ENCODE assay signal across 8 mouse cellular contexts in the genomic region with DNA sequence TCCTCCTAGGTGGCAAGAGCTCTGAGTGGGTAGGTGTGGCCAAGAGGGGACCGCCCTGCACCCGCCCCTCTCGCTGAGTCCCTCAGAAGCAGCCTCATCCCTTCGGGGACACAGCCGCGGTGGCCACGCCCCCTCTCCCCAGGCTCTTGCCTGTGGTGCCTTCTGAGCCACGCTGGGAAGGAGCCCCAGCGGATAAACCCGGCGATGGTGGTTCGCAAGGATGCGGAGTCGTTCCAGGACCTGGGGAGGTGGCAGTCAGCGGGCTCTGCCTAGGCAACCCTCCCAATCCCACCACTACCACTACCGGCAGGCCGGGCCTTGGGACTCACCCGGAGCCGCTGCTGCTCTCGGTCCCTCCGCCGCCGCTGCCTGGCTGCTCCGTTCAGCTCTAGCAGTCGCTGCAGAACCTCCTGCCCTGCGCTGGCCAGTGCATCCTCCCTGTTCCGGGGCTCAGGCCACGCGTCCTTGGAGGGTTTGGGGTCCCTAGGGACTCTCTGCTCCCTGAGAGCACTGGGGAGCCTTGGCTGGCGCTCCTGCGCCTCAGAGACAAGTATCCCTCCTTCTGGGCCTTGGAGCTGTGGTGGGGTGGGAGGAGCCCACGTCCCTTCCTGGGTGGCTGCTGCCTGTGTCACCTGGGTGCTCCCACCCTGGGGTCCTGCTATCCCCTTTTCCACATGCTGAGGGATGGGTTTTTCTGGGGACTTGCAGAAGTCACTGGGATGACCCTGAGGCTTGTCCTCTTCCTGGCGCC. TPM values are rescaled to one million over a fixed set of nuclear protein-coding genes. Genes with fewer than 3 reads are reported as not detected.
DNase-seq lines count a peak whose midpoint lies in the region; ATAC-seq and TF ChIP-seq lines count a peak whose summit lies in the region.

No protein-coding gene starts in this region.

- no peak for TF ChIP-seq CTCF in G1E (IDR thresholded peaks at IDR 0.05; ENCODE audit: low read depth, low read length)
- no peak for TF ChIP-seq CTCF in forebrain, postnatal 0 days (IDR thresholded peaks at IDR 0.05; ENCODE audit: low read depth)
- TF ChIP-seq CTCF in layer of hippocampus, adult 2 months (conservative IDR thresholded peaks at IDR 0.05), result 0 out of 2 replicates have a peak, but pooled peaks have one; percentile 5
- TF ChIP-seq CTCF in lung, adult 2 months (IDR thresholded peaks at IDR 0.05; ENCODE audit: insufficient read depth, low read length), result no peak

- no peaks in the 10 kb centered on the region for H3K9me3 ChIP-seq in G1E (replicated peaks)
- H3K9me3 ChIP-seq in forebrain, postnatal 0 days (ENCODE audit: low read length), result no peaks in the 10 kb centered on the region
- no peaks in the 10 kb centered on the region for H3K9me3 ChIP-seq in neural tube, embryonic 15.5 days (replicated peaks)

- WGBS in forebrain, postnatal 0 days, result 4% methylated on average over 33 of the region's 33 CpGs
- 7% methylated on average over 33 of the region's 33 CpGs for WGBS in lung, adult 2 months
- WGBS in neural tube, embryonic 15.5 days, result 4% methylated on average over 33 of the region's 33 CpGs

- peak overlapping the region; percentile 64 for H3K9ac ChIP-seq in forebrain, postnatal 0 days
- peak overlapping the region; percentile 45 for H3K9ac ChIP-seq in neural tube, embryonic 15.5 days (replicated peaks)

- peaks cover 44% of the 10 kb centered on the region for H3K36me3 ChIP-seq in G1E (replicated peaks)
- peaks cover 14% of the 10 kb centered on the region for H3K36me3 ChIP-seq in forebrain, postnatal 0 days (ENCODE audit: insufficient read depth)
- peaks cover 19% of the 10 kb centered on the region for H3K36me3 ChIP-seq in neural tube, embryonic 15.5 days

- peak overlapping the region; percentile 68 for H3K4me2 ChIP-seq in forebrain, postnatal 0 days (ENCODE audit: low read depth)
- peak overlapping the region; percentile 58 for H3K4me2 ChIP-seq in neural tube, embryonic 15.5 days

- DNase-seq in G1E (ENCODE audit: low spot score), result peak; percentile 89
- peak; percentile 60 to 65 for DNase-seq in cerebellum, adult 18-20 months
- peak; percentile 81 for DNase-seq in forebrain, postnatal 0 days
- DNase-seq in heart, postnatal 4 days, result peak; percentile 75
- peak; percentile 61 to 71 for DNase-seq in layer of hippocampus, adult 2 months (ENCODE audit: low spot score in 2 of 2)
- peak; percentile 64 for DNase-seq in lung, adult 2 months
- peak; percentile 87 for DNase-seq in testis, postnatal 10 days (ENCODE audit: low spot score)

- peaks cover 36% of the 10 kb centered on the region for H3K27me3 ChIP-seq in G1E (ENCODE audit: insufficient read depth, low read length)
- no peaks in the 10 kb centered on the region for H3K27me3 ChIP-seq in forebrain, postnatal 0 days (ENCODE audit: insufficient read depth, low read length)
- 0 out of 2 replicates have a peak, but pooled peaks cover 3% of the 10 kb centered on the region for H3K27me3 ChIP-seq in neural tube, embryonic 15.5 days (replicated peaks)

- peak; percentile 96 for ATAC-seq in G1E (ENCODE audit: extremely low read depth, insufficient number of reproducible peaks, low FRiP score, poor library complexity, severe bottlenecking)
- peak; percentile 94 for ATAC-seq in forebrain, postnatal 0 days
- peak; percentile 88 for ATAC-seq in neural tube, embryonic 15.5 days (ENCODE audit: low FRiP score)

- H3K4me1 ChIP-seq in G1E (ENCODE audit: insufficient read depth, low read depth, low read length), result peaks cover 23% of the 10 kb centered on the region
- peaks cover 4% of the 10 kb centered on the region; the same call in 1 of the 2 replicates for H3K4me1 ChIP-seq in forebrain, postnatal 0 days (ENCODE audit: insufficient read depth)
- H3K4me1 ChIP-seq in lung, adult 2 months (ENCODE audit: control insufficient read depth, insufficient read depth, low read length), result 0 out of 2 replicates have a peak, but pooled peaks cover 3% of the 10 kb centered on the region
- peaks cover 12% of the 10 kb centered on the region for H3K4me1 ChIP-seq in neural tube, embryonic 15.5 days

- peak overlapping the region; percentile 50; the same call in 1 of the 2 replicates for H3K27ac ChIP-seq in forebrain, postnatal 0 days (ENCODE audit: low read depth, low read length)
- peak overlapping the region; percentile 12; the same call in 1 of the 2 replicates for H3K27ac ChIP-seq in layer of hippocampus, adult 2 months
- H3K27ac ChIP-seq in neural tube, embryonic 15.5 days (replicated peaks), result no peak overlapping the region; the same call in 1 of the 2 replicates

- H3K4me3 ChIP-seq in G1E (ENCODE audit: low read depth, low read length), result peak overlapping the region; percentile 69
- peak overlapping the region; percentile 38 for H3K4me3 ChIP-seq in forebrain, postnatal 0 days (ENCODE audit: low read depth, low read length)
- peak overlapping the region; percentile 59 for H3K4me3 ChIP-seq in layer of hippocampus, adult 2 months
- peak overlapping the region; percentile 17 for H3K4me3 ChIP-seq in lung, adult 2 months (replicated peaks; ENCODE audit: extremely low read depth, low read depth, low read length)
- H3K4me3 ChIP-seq in neural tube, embryonic 15.5 days (replicated peaks), result peak overlapping the region; percentile 42

- TF ChIP-seq POLR2A in lung, adult 2 months (IDR thresholded peaks at IDR 0.05; ENCODE audit: borderline replicate concordance, extremely low read depth, low read depth, low read length), result no peak

RNA-seq across cellular contexts. Expression of a gene that starts 2.9 kb away (rescaled TPM):
- total RNA-seq in G1E (2014; fragmentation: Nextera tagmentation) (1.6 TPM in 1 of 2 replicates, not detected in the other), G1E (2017) (0.46 and 1.3 TPM in 2 replicates)
- polyA plus RNA-seq in G1E (2012), result 0.13 TPM in 1 of 2 replicates, not detected in the other
- 0.31 and 1.7 TPM in 2 replicates for total RNA-seq in forebrain, postnatal 0 days (2014; rRNA removed)
- polyA plus RNA-seq in forebrain, postnatal 0 days (2015; fragmentation: Nextera tagmentation; extraction: Ambion mirVana), result 0.42 TPM in 1 of 2 replicates, not detected in the other
- total RNA-seq in heart, postnatal 4 days (2021), result not detected
- total RNA-seq in layer of hippocampus, adult 2 months (2021), result under 1 TPM in 1 of 2 experiments, not detected in 1; 0.59 TPM
- polyA plus RNA-seq in lung, adult 2 months (2012; rRNA removed), result 0.20 TPM in 1 of 2 replicates, not detected in the other
- polyA plus RNA-seq in neural tube, embryonic 15.5 days (2015; fragmentation: Nextera tagmentation; extraction: Ambion mirVana), result 0.40 and 0.68 TPM in 2 replicates

RNA-seq across cellular contexts. Expression of a gene that starts 6.6 kb away (rescaled TPM):
- total RNA-seq in G1E (2014; fragmentation: Nextera tagmentation), result 138 and 150 TPM in 2 replicates
- 201 and 265 TPM in 2 replicates for total RNA-seq in G1E (2017)
- polyA plus RNA-seq in G1E (2012), result 270 and 339 TPM in 2 replicates
- total RNA-seq in forebrain, postnatal 0 days (2014; rRNA removed), result 279 and 344 TPM in 2 replicates
- polyA plus RNA-seq in forebrain, postnatal 0 days (2015; fragmentation: Nextera tagmentation; extraction: Ambion mirVana), result 362 and 434 TPM in 2 replicates
- total RNA-seq in heart, postnatal 4 days (2021), result 100 to 1,000 TPM; 110 to 117 TPM
- total RNA-seq in layer of hippocampus, adult 2 months (2021), result 100 to 1,000 TPM; 245 to 247 TPM
- 256 and 275 TPM in 2 replicates for polyA plus RNA-seq in lung, adult 2 months (2012; rRNA removed)
- 347 and 386 TPM in 2 replicates for polyA plus RNA-seq in neural tube, embryonic 15.5 days (2015; fragmentation: Nextera tagmentation; extraction: Ambion mirVana)

RNA-seq across cellular contexts. Expression of a gene that starts 33.6 kb away (rescaled TPM):
- total RNA-seq in G1E (2014; fragmentation: Nextera tagmentation) (1.7 TPM in 1 of 2 replicates, not detected in the other), G1E (2017) (0.06 and 0.22 TPM in 2 replicates)
- polyA plus RNA-seq in G1E (2012), result 0.30 and 0.44 TPM in 2 replicates
- 9.8 and 31.2 TPM in 2 replicates for total RNA-seq in forebrain, postnatal 0 days (2014; rRNA removed)
- 5.2 and 6.7 TPM in 2 replicates for polyA plus RNA-seq in forebrain, postnatal 0 days (2015; fragmentation: Nextera tagmentation; extraction: Ambion mirVana)
- total RNA-seq in heart, postnatal 4 days (2021), result 10 to 100 TPM; 11.6 to 15.1 TPM
- 1 to 10 TPM; 1.1 to 2.0 TPM for total RNA-seq in layer of hippocampus, adult 2 months (2021)
- polyA plus RNA-seq in lung, adult 2 months (2012; rRNA removed), result 8.8 and 12.3 TPM in 2 replicates
- polyA plus RNA-seq in neural tube, embryonic 15.5 days (2015; fragmentation: Nextera tagmentation; extraction: Ambion mirVana), result 19.0 and 21.5 TPM in 2 replicates

RNA-seq across cellular contexts. Expression of a gene that starts 41.1 kb away (rescaled TPM):
- total RNA-seq in G1E (2014; fragmentation: Nextera tagmentation), result 0.15 and 0.24 TPM in 2 replicates
- 0.11 and 0.17 TPM in 2 replicates for total RNA-seq in G1E (2017)
- polyA plus RNA-seq in G1E (2012), result 0.36 and 0.51 TPM in 2 replicates
- total RNA-seq in forebrain, postnatal 0 days (2014; rRNA removed), result 4.3 and 7.9 TPM in 2 replicates
- polyA plus RNA-seq in forebrain, postnatal 0 days (2015; fragmentation: Nextera tagmentation; extraction: Ambion mirVana), result 0.70 and 0.90 TPM in 2 replicates
- 100 to 1,000 TPM; 303 to 309 TPM for total RNA-seq in heart, postnatal 4 days (2021)
- total RNA-seq in layer of hippocampus, adult 2 months (2021), result 1 to 10 TPM; 1.2 to 1.4 TPM
- polyA plus RNA-seq in lung, adult 2 months (2012; rRNA removed), result 4.9 and 11.2 TPM in 2 replicates
- 5.2 and 5.3 TPM in 2 replicates for polyA plus RNA-seq in neural tube, embryonic 15.5 days (2015; fragmentation: Nextera tagmentation; extraction: Ambion mirVana)

RNA-seq across cellular contexts. Expression of a gene that starts 52.3 kb away (rescaled TPM):
- total RNA-seq in G1E (2014; fragmentation: Nextera tagmentation), result 3.3 and 3.8 TPM in 2 replicates
- 5.6 and 6.4 TPM in 2 replicates for total RNA-seq in G1E (2017)
- polyA plus RNA-seq in G1E (2012), result 10.0 and 12.2 TPM in 2 replicates
- total RNA-seq in forebrain, postnatal 0 days (2014; rRNA removed), result 3.2 and 3.9 TPM in 2 replicates
- 1.5 and 1.9 TPM in 2 replicates for polyA plus RNA-seq in forebrain, postnatal 0 days (2015; fragmentation: Nextera tagmentation; extraction: Ambion mirVana)
- total RNA-seq in heart, postnatal 4 days (2021), result 1 to 10 TPM; 3.0 TPM
- total RNA-seq in layer of hippocampus, adult 2 months (2021), result 1 to 10 TPM; 3.8 to 5.1 TPM
- 35.2 and 36.6 TPM in 2 replicates for polyA plus RNA-seq in lung, adult 2 months (2012; rRNA removed)
- polyA plus RNA-seq in neural tube, embryonic 15.5 days (2015; fragmentation: Nextera tagmentation; extraction: Ambion mirVana), result 2.7 and 4.9 TPM in 2 replicates

Comparison
In these comparisons a context has a peak if more than half of its experiments do, and no peak if none do; other contexts are left out.
1. H3K4me3 ChIP-seq: peak in every context shown above with its lines; median percentile 69 in G1E; 59 in layer of hippocampus, adult 2 months; 42 in neural tube, embryonic 15.5 days; 38 in forebrain, postnatal 0 days; 17 in lung, adult 2 months.